Mouse (Mus musculus) 3134 (cell line): ENCODE data around the gene Abhd14a.

Experiments
- DNase-seq: peaks from one replicate; pipeline ENCODE4 v3.0.0-alpha.2; 2011; ENCODE audit warnings: low spot score; ENCODE audit not compliant: insufficient read length; ENCODE audit errors: extremely low read depth

Abhd14a gene

GRCm38 (mm10) chr9:106469776-106470175, 22.3 kb upstream of the Abhd14a start:
- DNase-seq, result no peak

GRCm38 (mm10) chr9:106469317-106469716, 21.8 kb upstream of the Abhd14a start:
- no peak for DNase-seq

GRCm38 (mm10) chr9:106467746-106468145, 20.3 kb upstream of the Abhd14a start:
- no peak for DNase-seq

- DNase-seq, result no peak
Observed at GRCm38 (mm10) chr9:106466721-106467120, 19.2 kb upstream of the Abhd14a start.

- DNase-seq, result no peak
Observed at GRCm38 (mm10) chr9:106465571-106466200, 18.2 kb upstream of the Abhd14a start, which contains the start of gene Gpr62. Gene Gpr62 (minus strand): TSS chr9:106465938.

- no peak for DNase-seq
Observed at GRCm38 (mm10) chr9:106464751-106465541, 17.5 kb upstream of the Abhd14a start.

- no peak for DNase-seq
Observed at GRCm38 (mm10) chr9:106463122-106464063, 15.9 kb upstream of the Abhd14a start.

- DNase-seq, result no peak
Observed at GRCm38 (mm10) chr9:106462430-106462800, 14.9 kb upstream of the Abhd14a start.

GRCm38 (mm10) chr9:106461641-106462429, 14.4 kb upstream of the Abhd14a start:
- no peak for DNase-seq

GRCm38 (mm10) chr9:106461026-106461415, 13.5 kb upstream of the Abhd14a start:
- DNase-seq, result no peak

- no peak for DNase-seq
Observed at GRCm38 (mm10) chr9:106460401-106461025, 13.0 kb upstream of the Abhd14a start.

- no peak for DNase-seq
Observed at GRCm38 (mm10) chr9:106459946-106460345, 12.5 kb upstream of the Abhd14a start.

GRCm38 (mm10) chr9:106457920-106458319, 10.4 kb upstream of the Abhd14a start:
- DNase-seq, result no peak

- DNase-seq, result no peak
Observed at GRCm38 (mm10) chr9:106457163-106457559, 9.7 kb upstream of the Abhd14a start.

GRCm38 (mm10) chr9:106456325-106457162, 9.1 kb upstream of the Abhd14a start:
- DNase-seq, result no peak

- DNase-seq, result no peak
Observed at GRCm38 (mm10) chr9:106454888-106455681, 7.6 kb upstream of the Abhd14a start.

GRCm38 (mm10) chr9:106454071-106454761, 6.7 kb upstream of the Abhd14a start:
- DNase-seq, result peak; percentile 41
